Mouse (Mus musculus) gastrocnemius, postnatal 4 days (tissue): ENCODE measurements around the gene Igsf21. TPM values are rescaled to one million over a fixed set of nuclear protein-coding genes. Genes with fewer than 3 reads are reported as not detected.

Experiments
- DNase-seq, 2 experiments: peaks; one replicate each; pipeline ENCODE4 v3.0.0; 2021 to 2022; ENCODE audit warnings: low spot score in 2 of 2, mixed read lengths in 2 of 2
- total RNA-seq, 2 experiments: library from RNA; stranded (reverse); gene quantifications; 2 replicates each; pipeline ENCODE4 v1.2.3; 2021

The Igsf21 gene
- total RNA-seq, 2 experiments from 2014 or later, result 0.18 TPM; not detected in 1

GRCm38 (mm10) chr4:140147079-140147840 is 99.3 kb downstream of the Igsf21 start:
- no peak for DNase-seq

- DNase-seq, result no peak
These were observed 102.6 kb downstream of the Igsf21 start for GRCm38 (mm10) chr4:140143884-140144525.

- no peak for DNase-seq
These were observed 103.4 kb downstream of the Igsf21 start for GRCm38 (mm10) chr4:140143178-140143577.

GRCm38 (mm10) chr4:140140485-140140884 is 106.1 kb downstream of the Igsf21 start:
- DNase-seq, result no peak

GRCm38 (mm10) chr4:140138846-140139245 is 107.7 kb downstream of the Igsf21 start:
- DNase-seq, result no peak

GRCm38 (mm10) chr4:140131625-140132321 is 114.8 kb downstream of the Igsf21 start:
- DNase-seq, result no peak

- DNase-seq, result no peak
These were observed 115.4 kb downstream of the Igsf21 start for GRCm38 (mm10) chr4:140131201-140131600.

GRCm38 (mm10) chr4:140129553-140130275 is 116.9 kb downstream of the Igsf21 start:
- no peak for DNase-seq

GRCm38 (mm10) chr4:140128116-140128515 is 118.5 kb downstream of the Igsf21 start:
- no peak for DNase-seq

GRCm38 (mm10) chr4:140125806-140126205 is 120.8 kb downstream of the Igsf21 start:
- DNase-seq, result no peak

GRCm38 (mm10) chr4:140122534-140122933 is 124.0 kb downstream of the Igsf21 start:
- DNase-seq, result no peak

- DNase-seq, result no peak
These were observed 129.3 kb downstream of the Igsf21 start for GRCm38 (mm10) chr4:140117275-140117691.

GRCm38 (mm10) chr4:140115756-140116155 is 130.8 kb downstream of the Igsf21 start:
- DNase-seq, result no peak

GRCm38 (mm10) chr4:140115053-140115452 is 131.5 kb downstream of the Igsf21 start:
- DNase-seq, result no peak

GRCm38 (mm10) chr4:140113690-140114475 is 132.7 kb downstream of the Igsf21 start:
- DNase-seq, result no peak

GRCm38 (mm10) chr4:140109626-140109948 is 137.0 kb downstream of the Igsf21 start:
- DNase-seq, result no peak

GRCm38 (mm10) chr4:140108871-140109625 is 137.5 kb downstream of the Igsf21 start:
- DNase-seq, result no peak

- DNase-seq, result no peak
These were observed 139.4 kb downstream of the Igsf21 start for GRCm38 (mm10) chr4:140107161-140107560.

GRCm38 (mm10) chr4:140104795-140105194 is 141.8 kb downstream of the Igsf21 start:
- no peak for DNase-seq
